Mouse (Mus musculus): ENCODE results near the gene Gm5426.
A peak's percentile ranks its signal among the peaks of the same experiment; 100 is the strongest.
"Not testable (repeated sequence)": the region's sequence is repeated elsewhere in the genome, so short reads cannot be mapped to it uniquely, and the experiment has no call there.

Gene Gm5426

DNA sequence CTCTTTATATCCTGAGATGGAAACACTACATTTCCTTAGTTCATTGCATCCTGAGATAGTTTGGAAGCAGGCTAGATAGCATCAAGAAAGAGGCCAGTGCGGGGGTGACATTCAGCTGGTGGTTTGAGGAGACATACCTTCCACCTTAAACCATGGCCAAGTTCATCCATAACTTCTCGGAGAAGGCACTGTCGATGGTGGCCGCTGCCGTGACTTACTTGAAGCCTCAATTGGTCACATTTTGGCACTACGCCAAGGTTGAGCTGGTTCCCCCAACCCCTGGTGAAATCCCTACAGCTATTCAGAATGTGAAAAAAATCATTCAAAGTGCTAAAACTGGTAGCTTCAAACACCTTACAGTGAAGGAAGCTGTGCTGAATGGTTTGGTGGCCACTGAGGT, at the start of gene Gm5426:
TSS of gene Gm5426 (plus strand) at position 153 of the 400 bp plus-strand sequence.
- DNase-seq = not testable (repeated sequence)

DNA sequence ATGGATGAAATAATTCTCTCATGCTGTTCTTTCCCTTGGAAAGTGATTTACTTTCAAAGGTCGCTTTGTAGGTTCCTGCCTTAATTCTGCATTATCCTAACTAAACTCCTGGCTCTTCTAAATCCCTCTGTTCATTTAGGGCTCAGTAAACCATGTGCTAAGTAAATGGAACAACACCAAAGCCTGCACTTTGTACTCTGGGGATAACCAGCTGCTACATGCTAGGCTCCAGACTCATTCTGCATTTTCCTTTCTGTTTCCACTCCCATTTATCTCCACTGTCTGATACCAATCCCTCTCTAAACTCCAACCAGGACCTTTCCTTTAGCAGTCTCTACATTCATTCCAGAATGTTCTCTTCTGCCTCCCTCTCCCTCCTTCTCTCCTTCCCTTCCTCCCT, 46.7 kb upstream of the Gm5426 start:
- no peak for DNase-seq

DNA sequence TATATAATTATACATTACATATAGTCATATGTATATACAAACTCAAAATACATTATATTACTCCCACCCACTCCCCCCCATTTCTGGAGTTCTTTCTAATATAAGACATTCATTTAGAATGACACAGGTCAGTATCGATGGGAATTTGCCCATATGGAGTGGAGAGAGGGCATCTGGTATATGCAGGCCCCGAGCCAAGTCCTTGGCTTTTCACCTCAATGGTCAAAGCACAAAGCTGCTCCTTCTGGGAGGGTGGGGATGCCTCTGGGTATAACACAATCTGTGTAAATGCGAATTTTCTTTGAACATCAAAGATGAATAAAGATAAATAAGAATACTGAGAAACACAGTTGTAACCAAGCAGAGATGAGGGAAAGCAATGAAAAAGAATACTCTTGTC, 46.0 kb upstream of the Gm5426 start:
- no peak for DNase-seq

DNA sequence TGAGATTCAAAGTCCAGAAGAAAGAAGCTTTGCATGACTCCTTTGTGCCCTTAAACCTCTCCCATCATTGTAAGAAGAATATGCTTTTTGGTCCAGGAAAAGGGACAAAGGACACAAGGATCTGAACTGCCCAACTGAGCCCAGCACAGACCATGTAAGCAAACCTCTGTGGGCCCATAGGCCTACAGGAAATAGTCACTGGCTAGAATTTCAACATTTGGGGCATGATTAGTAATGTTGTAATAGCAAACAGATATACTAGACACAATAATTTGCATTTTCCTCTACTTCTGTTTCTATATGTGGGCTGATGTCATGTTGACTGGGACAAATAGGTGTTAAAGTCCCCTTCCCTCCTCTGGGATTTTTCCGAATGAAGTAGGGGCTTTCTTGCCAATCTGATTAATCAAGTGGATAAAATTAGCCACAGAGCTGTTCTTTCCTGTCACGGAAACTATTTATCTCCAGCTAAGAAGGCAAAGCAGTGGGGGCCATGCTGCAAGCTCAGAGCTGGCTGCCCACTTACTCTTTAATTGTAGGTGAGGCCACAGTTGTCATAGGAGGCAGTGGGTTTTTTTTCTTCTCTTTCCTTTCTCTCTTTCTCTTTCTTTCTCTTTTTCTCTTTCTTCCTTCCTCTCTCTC, 42.4 kb upstream of the Gm5426 start:
- DNase-seq = no peak

DNA sequence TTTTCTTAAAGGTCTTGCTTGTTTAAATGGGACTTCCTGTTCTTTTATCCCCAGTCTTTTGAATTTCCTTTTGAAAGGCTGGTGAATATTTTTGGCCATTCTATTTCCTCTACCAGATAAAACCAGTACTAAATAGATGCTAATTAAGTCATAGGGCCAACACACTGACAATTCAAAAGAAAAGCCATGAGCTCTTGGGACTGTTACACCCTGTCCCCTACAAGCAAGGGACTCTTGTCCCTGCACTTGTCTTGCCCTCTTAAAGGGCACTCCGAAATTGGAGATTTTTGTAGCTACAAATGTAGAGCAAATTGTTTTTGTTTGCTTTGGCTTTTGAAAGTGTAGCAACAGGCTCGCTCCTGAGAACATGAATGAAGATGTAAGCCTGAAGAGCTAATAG, 41.8 kb upstream of the Gm5426 start:
- DNase-seq = no peak

DNA sequence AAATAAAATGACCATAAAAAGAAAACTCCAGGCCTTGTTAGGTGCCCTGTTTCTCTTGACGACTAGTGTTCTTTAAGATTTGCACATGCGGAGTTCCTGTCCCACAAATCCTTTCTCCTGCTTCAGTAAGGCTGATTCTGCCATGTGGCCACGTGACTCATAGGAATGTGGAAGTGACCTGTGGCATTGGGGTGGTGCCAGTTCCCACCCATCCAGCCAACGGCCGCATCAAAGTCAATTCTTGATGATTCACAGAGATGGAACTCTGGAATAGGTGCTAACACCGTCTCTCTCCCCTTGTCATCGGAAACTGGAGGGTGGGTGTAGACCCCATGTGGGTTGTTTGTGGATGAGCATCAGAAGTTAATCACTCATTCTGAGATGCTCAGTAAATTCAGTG, 39.7 kb upstream of the Gm5426 start:
- DNase-seq = no peak

DNA sequence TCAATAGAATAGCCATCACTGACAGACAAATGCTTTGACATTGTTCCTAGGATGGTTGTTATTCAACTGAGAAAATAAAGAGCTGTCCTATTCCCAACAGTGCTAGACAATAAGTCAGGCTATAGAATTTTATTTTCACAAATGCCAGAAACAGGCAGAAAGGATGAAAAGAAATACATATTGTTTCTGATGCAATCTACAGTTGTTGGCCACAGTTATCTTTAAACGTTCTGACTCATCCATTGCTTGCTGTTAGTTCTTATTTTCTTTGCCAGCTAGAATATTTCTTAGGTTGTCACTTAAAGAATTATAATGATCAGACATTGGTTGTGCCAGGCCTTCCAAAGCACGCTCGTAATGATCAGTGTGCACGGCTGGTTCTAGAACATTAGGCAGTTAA, 35.4 kb upstream of the Gm5426 start:
- DNase-seq = no peak

DNA sequence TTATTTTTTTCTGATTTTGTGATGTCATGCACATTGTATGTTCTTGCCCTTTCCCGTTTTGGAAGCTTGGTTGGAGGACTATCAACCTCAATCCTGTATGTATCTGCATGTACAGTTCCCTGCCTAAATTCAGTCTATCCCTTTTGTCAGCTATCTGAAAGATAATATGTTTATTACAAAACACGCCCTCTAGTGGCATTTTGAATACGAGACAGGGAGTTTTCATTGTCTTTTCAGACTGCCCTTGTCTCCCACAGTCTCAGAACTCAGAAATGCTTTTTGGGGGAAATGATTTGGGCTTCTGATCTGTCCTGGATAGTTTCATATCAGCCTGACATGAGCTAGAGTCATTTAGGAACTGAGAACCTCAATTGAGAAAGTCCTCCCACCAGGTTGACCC, 32.2 kb upstream of the Gm5426 start:
- no peak for DNase-seq

DNA sequence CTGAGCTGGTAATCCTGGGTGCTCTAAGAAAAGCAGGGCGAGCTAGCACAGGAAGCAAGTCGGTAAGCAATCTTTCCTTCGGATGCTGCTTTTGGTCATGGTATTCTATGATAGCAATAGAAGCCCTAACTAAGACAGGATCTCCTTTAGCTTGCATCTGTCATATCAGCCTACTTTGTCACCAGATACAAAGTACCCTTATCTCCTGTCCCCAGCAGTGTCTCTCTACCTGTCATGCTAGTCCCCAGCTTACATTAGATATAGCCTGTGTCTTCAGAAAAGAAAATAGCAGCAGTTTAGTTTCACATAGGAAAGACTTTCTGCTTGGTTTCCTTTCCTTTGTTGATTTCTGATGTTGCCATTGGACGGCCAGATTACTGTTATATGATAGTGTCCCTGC, 31.8 kb upstream of the Gm5426 start:
- DNase-seq = no peak

DNA sequence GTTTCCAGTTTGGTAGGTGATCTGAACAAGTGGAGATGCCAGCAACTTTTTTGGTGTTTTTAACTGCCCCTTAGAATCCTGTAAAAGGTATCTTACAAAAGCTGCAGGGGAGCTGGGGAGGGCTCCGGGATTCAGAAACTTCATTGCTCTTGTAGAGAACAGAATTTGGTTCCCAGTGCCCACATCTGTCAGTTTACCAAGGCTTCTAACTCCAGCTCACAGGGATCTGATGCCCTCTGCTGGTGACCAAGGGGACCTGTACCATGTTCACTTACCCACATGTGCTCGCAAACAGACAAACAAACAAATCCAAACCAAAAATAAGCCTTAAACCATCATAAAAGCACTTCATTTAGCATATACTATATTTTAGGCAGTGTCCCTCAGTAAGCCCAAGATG, 31.3 kb upstream of the Gm5426 start:
- no peak for DNase-seq

DNA sequence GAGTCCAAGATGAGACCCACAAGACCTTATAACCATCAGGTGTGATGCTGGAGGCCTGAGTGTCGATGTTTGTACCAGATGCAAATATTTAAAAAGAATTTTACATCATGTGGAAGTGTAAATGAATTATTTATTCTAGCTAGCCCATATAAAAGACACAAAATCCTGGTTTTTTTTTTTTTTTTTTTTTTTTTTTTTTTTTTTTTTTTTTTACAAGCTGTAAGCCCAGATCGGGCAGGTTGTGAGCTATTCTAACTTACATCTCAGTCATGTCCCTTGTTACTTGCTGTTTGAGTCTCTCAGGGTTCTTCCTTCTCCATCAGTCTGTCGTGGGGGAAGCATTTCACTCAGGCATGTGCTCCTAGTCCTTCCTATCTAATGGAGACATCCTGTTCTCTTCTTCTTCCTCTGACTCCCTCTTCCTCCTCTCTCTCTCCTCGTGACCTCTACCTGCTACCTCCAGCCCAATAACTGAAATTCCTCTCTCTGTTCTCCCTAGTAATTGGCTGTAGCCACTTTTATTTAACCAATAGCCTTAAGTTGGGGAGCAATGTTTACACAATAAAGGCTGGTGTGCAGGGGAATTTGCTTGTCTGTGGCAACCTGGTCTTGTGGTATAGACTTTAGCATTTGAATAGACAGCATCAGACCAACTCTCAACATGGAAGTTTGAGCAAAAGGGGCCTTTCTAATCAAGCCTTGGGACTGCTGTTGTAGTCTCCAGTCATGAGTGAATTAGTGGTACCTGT, 29.3 kb upstream of the Gm5426 start:
- DNase-seq = no peak

DNA sequence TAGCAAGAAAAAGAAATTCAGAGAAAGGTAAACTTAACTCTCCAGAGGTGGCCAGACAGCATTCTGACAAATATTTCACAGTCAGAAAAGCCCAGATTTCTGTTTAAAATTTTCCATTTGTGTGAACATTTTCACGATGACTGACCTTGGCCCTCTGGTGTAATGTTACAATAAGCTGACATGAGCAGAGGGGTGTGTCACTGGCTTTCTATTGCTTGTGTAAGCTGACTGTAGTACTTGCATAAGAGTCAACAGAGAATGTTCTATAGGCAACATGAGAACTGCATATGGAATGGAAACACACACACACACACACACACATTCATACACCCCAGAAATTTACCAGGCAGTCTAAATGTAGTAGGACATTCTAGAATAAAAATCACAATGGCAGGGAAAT, 28.6 kb upstream of the Gm5426 start:
- DNase-seq = no peak

DNA sequence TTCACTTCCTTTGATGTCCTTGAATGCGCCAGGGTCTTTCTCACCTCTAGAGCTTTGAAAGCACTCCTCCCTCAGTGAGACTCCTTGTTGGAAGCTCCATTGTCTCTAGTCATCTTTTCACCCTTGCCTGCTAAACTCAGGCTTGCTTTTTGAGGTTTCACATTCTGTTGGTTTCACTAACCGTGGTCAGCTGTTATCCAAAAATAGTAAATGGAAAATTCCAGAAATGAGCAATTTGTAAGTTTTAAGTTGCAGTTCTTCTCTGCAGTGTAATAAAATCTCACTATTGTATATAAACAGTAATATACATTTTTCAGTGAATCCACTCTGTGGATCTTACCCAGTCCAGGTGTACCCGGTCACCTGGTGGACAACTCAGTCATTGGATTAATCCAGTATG, 21.1 kb upstream of the Gm5426 start:
- DNase-seq = no peak

DNA sequence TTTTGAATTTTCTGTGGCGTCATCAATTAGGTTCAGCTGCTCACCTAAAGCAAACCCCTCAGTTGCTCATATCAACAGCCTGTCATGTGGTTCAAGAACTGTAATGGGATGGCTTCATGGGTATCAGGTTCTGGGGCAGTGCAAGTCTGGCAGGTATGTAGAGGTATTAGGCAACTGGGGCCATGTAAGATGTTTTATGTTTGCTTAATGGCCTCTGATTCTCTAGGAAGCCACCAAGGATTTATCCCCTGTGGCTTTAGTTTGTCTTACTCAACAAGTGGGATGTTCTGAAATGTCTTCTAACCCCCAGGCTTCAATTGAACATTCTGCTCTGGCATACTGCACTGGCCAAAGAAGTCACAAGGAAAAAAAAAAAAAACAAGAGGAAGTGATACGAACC, 15.6 kb upstream of the Gm5426 start:
- DNase-seq = no peak

DNA sequence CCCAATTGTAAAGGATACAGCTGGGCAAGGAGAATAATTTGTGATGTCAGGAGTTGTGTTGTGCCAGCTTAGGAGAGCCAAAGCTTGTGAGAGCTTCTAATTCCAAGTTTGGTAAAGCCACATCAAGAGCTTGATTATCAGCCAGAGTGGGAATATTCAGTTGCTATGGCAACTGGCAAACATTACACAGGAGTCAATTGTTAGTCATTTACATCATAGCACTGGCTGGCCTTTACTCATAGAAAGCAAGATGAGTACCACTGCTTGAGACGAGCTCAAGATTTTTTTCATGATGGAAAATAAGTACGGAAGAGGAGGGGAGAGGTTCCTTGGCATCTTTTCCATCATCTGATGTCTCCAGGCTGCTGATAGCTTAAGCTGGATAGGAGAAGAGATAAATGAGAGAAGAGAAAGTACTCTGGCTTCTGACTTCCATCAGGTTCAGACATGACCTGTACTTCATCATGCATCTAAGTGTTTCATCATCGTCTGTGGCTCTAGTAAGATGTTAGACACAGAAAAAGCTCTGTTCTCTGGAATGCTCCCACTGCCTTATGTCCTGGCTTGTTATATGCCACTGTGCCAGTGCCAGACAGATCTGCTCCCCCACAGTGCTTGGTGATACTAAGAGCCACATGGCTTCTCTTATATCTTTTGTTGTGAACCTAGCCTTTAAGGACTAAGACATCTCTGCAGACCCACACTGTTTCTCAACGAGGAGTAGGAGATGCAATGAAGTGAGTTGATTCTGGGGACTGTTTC, 15.0 kb upstream of the Gm5426 start:
- DNase-seq = no peak

DNA sequence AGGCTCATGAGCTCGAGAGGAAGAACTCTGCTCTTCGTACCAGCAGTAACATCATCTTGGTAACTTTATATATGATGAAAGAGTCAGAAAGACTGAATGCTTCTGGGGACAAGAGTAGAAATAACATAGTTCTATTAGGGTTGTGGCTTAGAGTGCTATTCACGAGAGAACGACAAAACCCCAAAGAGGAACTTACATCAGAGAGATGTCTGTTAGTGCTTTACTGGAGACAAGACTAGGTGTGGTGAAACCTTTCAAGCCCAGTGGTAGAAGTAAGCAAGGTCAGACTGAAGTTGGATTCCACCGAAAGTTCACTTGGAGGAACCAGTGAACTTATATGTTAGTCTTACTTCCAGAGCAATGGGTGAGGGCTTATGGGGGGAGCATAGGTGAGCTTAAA, 12.5 kb upstream of the Gm5426 start:
- no peak for DNase-seq

DNA sequence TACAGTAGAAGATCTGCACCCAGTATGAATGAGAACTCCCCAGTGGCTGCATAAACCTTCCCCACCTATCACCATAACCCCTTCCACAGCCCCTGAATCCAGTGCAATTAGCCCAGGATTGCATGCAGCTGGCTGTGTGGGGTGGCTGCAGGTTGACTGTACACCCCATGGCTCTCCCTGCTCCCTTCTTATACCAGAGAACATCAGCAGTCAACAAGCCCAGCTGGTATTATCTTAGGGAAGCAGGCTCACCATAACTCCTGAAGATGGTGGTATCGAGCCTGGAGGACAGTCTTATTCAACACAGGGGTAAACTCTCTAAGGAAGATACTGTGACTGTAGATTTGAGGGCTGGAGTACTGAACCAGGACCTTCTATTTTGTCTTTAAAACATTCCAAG, 12.1 kb upstream of the Gm5426 start:
- DNase-seq = no peak

DNA sequence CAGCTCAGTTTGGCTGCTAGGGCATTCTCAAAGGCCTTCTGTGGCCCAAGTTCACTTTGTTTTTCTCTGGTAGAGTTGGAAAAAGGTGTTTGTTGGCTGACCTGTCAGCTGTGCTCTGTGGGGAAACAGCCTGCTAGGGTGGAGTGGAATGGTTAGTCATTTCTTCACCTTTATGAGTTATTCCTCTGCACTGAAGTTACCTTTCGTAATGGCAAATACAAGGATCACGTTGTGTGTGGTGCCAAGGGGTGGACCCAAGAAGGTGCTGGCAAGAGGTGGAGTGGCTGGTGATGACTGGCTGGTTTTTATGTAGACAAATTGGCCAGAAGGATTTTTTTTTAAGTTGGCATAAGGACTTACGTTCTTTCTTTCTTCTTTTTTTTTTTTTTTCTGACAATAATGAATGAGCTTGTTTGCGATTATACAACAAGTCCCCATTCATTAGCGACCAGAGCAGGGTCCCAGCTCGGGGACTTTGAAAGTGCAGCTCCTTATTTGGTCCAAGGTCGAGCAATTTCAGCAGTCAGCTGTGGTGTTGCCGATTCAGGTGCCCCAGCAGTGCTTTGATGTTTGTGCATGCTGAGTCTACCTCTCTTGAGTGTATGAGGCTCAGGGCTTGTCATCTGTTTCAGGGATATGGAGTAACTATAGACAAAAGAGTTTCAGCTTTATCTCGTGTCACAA, 10.5 kb upstream of the Gm5426 start:
- DNase-seq = peak; percentile 79

DNA sequence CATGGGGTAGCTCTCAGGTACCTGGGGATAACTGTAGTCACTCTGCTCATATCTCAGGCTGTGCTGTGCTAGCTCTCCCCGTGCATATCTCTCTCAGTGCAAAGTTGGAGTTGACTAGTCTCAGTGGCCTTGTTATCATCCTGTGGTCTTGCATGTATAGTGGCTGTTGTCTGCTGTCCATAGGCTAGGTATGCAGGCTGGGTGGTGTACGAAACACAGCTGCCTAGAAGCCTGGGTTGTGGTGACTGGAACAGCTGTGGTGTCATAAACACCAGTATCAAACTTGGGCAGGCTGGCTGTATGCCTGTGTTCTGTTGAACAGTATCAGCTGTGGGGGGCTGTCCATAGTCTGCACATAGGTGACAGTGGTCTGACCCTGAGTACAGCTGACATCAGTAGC, 7.2 kb upstream of the Gm5426 start:
- no peak for DNase-seq

DNA sequence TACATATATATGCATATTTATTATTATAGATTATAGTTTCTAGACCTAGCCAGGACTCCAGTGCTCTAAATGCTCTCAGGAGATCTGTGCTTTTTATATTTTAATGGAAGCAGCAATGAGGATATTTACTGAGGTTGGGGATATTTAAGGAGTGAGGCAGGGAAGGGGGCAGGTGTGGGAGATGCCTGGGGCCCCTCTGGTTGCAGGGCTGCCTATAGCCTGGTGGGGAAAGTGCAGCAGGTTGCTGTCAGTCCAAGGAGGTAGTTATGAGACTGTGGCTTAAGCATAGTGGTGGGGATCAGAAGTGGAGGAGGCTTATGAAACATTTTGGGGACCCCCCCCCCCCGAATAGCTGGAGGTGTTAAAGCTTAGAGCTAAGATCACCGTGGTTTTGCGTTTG, 6.0 kb upstream of the Gm5426 start:
- DNase-seq = no peak

DNA sequence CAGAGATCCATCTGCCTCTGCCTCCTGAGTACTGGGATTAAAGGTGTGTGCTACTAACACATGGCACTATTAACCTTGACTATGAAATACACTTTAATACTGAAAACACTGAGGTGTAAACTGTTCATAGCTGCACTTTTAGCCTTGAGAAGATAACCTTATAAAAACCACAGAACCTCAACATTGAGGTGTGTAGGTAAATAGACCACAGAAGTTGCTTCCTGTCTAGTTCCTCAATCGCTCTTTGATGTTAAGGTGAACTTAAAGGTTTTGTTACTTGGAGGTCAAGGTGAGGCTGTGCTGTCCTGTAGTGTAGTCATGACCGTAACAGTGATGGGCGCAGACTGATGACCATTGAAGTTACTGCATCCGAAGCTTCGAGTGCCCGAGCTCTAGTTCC, 5.3 kb upstream of the Gm5426 start:
- DNase-seq = no peak

DNA sequence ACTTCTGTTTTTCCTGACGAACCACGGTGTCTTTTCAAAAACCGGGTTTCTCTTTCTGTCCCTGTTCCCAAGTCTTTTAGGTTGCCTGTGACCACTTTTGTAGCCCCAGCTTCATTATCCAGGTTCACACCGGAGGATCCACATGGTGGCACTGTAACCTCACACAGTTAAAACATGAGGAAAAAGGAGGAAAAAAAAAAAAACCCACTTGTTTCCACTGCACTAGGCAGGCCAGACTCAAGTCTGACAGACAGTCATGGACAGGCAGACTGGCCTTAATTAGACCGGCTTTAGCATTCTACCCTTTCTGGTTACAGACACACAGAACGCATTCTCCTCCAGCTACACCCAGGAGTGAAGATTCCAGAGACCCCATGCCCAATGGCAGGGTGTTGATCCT, 4.2 kb upstream of the Gm5426 start:
- DNase-seq = peak; percentile 6

DNA sequence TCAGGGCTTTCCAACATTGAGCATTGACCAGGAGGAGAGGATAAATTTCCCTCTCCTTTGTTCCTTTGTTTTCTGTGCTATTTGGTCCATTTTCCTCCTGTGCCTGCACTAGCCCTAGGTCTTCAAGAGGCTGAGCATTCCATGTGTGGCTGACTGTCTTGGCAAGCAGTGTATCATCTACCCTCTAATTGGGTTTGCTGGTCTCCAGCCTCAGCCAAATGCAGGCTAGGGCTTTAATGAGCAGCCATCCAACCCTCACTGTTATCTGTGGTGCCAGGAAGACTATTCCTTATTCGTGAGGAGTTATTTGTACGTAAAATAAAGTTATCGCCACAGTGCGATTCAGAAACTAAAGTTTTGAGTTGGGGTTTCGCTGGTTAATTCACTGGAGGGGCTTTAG, 2.2 kb downstream of the Gm5426 start:
- DNase-seq = no peak

DNA sequence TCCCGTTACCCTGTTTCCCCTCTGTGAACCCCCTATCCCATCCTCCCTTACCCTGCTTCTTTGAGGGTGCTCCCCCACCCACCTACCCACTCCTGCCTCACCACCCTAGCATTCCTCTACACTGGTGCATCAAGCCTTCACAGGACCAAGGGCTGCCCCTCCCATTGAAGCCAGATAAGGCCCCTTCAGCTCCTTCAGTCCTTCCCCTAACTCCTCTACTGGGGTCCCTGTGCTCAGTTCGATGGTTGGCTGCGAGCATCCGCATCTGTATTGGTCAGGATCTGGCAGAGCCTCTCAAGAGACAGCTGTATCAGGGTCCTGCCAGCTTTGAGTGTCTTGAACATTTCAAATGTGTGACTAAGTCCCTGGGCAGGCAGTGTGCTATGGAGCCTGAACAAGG, 2.9 kb downstream of the Gm5426 start:
- DNase-seq = not testable (repeated sequence)
